Mouse (Mus musculus) embryonic facial prominence, embryonic 13.5 days (tissue): ENCODE measurements around the gene Ccdc85c. TPM values are rescaled to one million over a fixed set of nuclear protein-coding genes. Genes with fewer than 3 reads are reported as not detected.

Source experiments
- ATAC-seq: fragments of 200-750 bp; cut with Nextera tagmentation; 2 replicates; pipeline ENCODE4 v1.8.0; 2017; ENCODE audit warnings: low read depth; ENCODE audit not compliant: insufficient number of reproducible peaks, insufficient read depth, low FRiP score, low TSS enrichment
- H3K27ac ChIP-seq: fragments of 300-500 bp; sonication (generic); 2 replicates; pipeline ENCODE4 v1.5.1; 2015; ENCODE audit warnings: moderate library complexity, mild to moderate bottlenecking, inconsistent platforms
- H3K27me3 ChIP-seq: fragments of 300-500 bp; sonication (generic); 2 replicates; pipeline ENCODE4 v1.6.1; 2015; ENCODE audit warnings: mild to moderate bottlenecking, inconsistent platforms
- H3K36me3 ChIP-seq: fragments of 300-500 bp; sonication (generic); 2 replicates; pipeline ENCODE4 v1.6.1; 2015; ENCODE audit warnings: mild to moderate bottlenecking, inconsistent platforms
- H3K4me1 ChIP-seq: fragments of 300-500 bp; sonication (generic); 2 replicates; pipeline ENCODE4 v1.6.1; 2015; ENCODE audit warnings: inconsistent platforms
- H3K4me2 ChIP-seq: fragments of 300-500 bp; sonication (generic); 2 replicates; pipeline ENCODE4 v1.6.1; 2015; ENCODE audit warnings: moderate library complexity, mild to moderate bottlenecking, inconsistent platforms
- H3K4me3 ChIP-seq: fragments of 300-500 bp; sonication (generic); 2 replicates; pipeline ENCODE4 v1.5.1; 2015; ENCODE audit warnings: mild to moderate bottlenecking, inconsistent platforms
- H3K9ac ChIP-seq: fragments of 300-500 bp; sonication (generic); 2 replicates; pipeline ENCODE4 v1.6.1; 2015; ENCODE audit warnings: mild to moderate bottlenecking, inconsistent platforms
- H3K9me3 ChIP-seq: fragments of 300-500 bp; sonication (generic); 2 replicates; pipeline ENCODE4 v1.6.1; 2016; ENCODE audit warnings: inconsistent platforms
- WGBS: fragments of 180-500 bp; shearing (Covaris S2); methylation state at CpG from one replicate; pipeline ENCODE4 v1.1.7; 2015; ENCODE audit warnings: mixed read lengths; 5-methylcytosine and 5-hydroxymethylcytosine counted together
- polyA plus RNA-seq: library from polyadenylated mRNA; unstranded; fragments of >200 nt; fragmentation: Nextera tagmentation; extraction: Ambion mirVana; gene quantifications from 2 replicates; pipeline ENCODE4 v1.2.1, GENCODE M21; 2015

Gene Ccdc85c
- polyA plus RNA-seq, 1 experiment from 2014 or later: 6.3 TPM

- peak within 1 kb of the TSS; percentile 100 for H3K4me3 ChIP-seq
- peak within 1 kb of the TSS; percentile 97 for H3K9ac ChIP-seq
- H3K9me3 ChIP-seq: no peaks in the 10 kb centered on the region
- WGBS: under 1% methylated on average over 79 of the region's 82 CpGs
- H3K27me3 ChIP-seq: no peaks in the 10 kb centered on the region
- peak within 1 kb of the TSS; percentile 91 for H3K27ac ChIP-seq
- peaks cover 27% of the 10 kb centered on the region for H3K4me1 ChIP-seq
- H3K36me3 ChIP-seq: peaks cover 18% of the 10 kb centered on the region
- ATAC-seq: peak; percentile 98
- peak within 1 kb of the TSS; percentile 81 for H3K4me2 ChIP-seq
Measured at GRCm38 (mm10) chr12:108179321-108180266, 95.6 kb downstream of the Ccdc85c start, which contains the start of gene Ccnk. Gene Ccnk, plus strand, starts transcription at chr12:108179579.

GRCm38 (mm10) chr12:108179246-108179320, 96.1 kb downstream of the Ccdc85c start, which contains the start of gene Setd3:
Gene Setd3, minus strand, starts transcription at chr12:108179314.
- peak within 1 kb of the TSS; percentile 97 for H3K9ac ChIP-seq
- H3K4me2 ChIP-seq: peak within 1 kb of the TSS; percentile 81
- H3K36me3 ChIP-seq: peaks cover 18% of the 10 kb centered on the region
- WGBS: no CpG with 5 or more reads among the region's 9 CpGs
- H3K27me3 ChIP-seq: no peaks in the 10 kb centered on the region
- ATAC-seq: no peak
- H3K9me3 ChIP-seq: no peaks in the 10 kb centered on the region
- peak within 1 kb of the TSS; percentile 100 for H3K4me3 ChIP-seq
- H3K27ac ChIP-seq: peak within 1 kb of the TSS; percentile 91
- H3K4me1 ChIP-seq: peaks cover 27% of the 10 kb centered on the region

GRCm38 (mm10) chr12:108178331-108179245, 96.6 kb downstream of the Ccdc85c start:
- Histone ChIP-seq H3K27ac (peak overlapping the region; percentile 91), H3K9me3 (no peaks in the 10 kb centered on the region), H3K4me2 (peak overlapping the region; percentile 80), H3K27me3 (no peaks in the 10 kb centered on the region), H3K4me3 (peak overlapping the region; percentile 100), H3K9ac (peak overlapping the region; percentile 97), H3K36me3 (peaks cover 14% of the 10 kb centered on the region), H3K4me1 (peaks cover 27% of the 10 kb centered on the region)
- peak; percentile 32 for ATAC-seq
- under 1% methylated on average over 81 of the region's 103 CpGs for WGBS

GRCm38 (mm10) chr12:108176366-108176765, 98.9 kb downstream of the Ccdc85c start:
- Histone ChIP-seq H3K36me3 (no peaks in the 10 kb centered on the region), H3K4me3 (no peak overlapping the region), H3K4me1 (peaks cover 32% of the 10 kb centered on the region), H3K9me3 (no peaks in the 10 kb centered on the region), H3K27ac (no peak overlapping the region), H3K4me2 (no peak overlapping the region), H3K27me3 (no peaks in the 10 kb centered on the region), H3K9ac (no peak overlapping the region)
- WGBS: 72% methylated on average over 3 of the region's 3 CpGs
- ATAC-seq: no peak

- Histone ChIP-seq H3K4me2 (no peak overlapping the region), H3K27me3 (no peaks in the 10 kb centered on the region), H3K4me3 (no peak overlapping the region), H3K9ac (no peak overlapping the region), H3K4me1 (peaks cover 25% of the 10 kb centered on the region), H3K9me3 (no peaks in the 10 kb centered on the region), H3K27ac (no peak overlapping the region), H3K36me3 (no peaks in the 10 kb centered on the region)
- WGBS: 64% methylated on average over 8 of the region's 8 CpGs
- ATAC-seq: no peak
Measured at GRCm38 (mm10) chr12:108174606-108175505, 100.4 kb downstream of the Ccdc85c start.

- Histone ChIP-seq H3K27me3 (no peaks in the 10 kb centered on the region), H3K27ac (no peak overlapping the region), H3K4me1 (peaks cover 23% of the 10 kb centered on the region), H3K9me3 (no peaks in the 10 kb centered on the region), H3K9ac (no peak overlapping the region), H3K4me2 (no peak overlapping the region), H3K36me3 (no peaks in the 10 kb centered on the region), H3K4me3 (no peak overlapping the region)
- 60% methylated on average over 4 of the region's 4 CpGs for WGBS
- ATAC-seq: no peak
Measured at GRCm38 (mm10) chr12:108172639-108173038, 102.6 kb downstream of the Ccdc85c start.

- H3K9ac ChIP-seq: no peak overlapping the region
- no peak overlapping the region for H3K4me2 ChIP-seq
- H3K36me3 ChIP-seq: no peaks in the 10 kb centered on the region
- H3K27me3 ChIP-seq: no peaks in the 10 kb centered on the region
- H3K9me3 ChIP-seq: no peaks in the 10 kb centered on the region
- no peak overlapping the region for H3K4me3 ChIP-seq
- H3K4me1 ChIP-seq: peaks cover 11% of the 10 kb centered on the region
- ATAC-seq: no peak
- H3K27ac ChIP-seq: no peak overlapping the region; the same call in 1 of the 2 replicates
Measured at GRCm38 (mm10) chr12:108171336-108171735, 103.9 kb downstream of the Ccdc85c start.

GRCm38 (mm10) chr12:108170467-108170866, 104.8 kb downstream of the Ccdc85c start:
- Histone ChIP-seq H3K9me3 (no peaks in the 10 kb centered on the region), H3K36me3 (no peaks in the 10 kb centered on the region), H3K9ac (no peak overlapping the region), H3K4me1 (peaks cover 8% of the 10 kb centered on the region), H3K4me3 (no peak overlapping the region), H3K27ac (no peak overlapping the region), H3K4me2 (no peak overlapping the region), H3K27me3 (no peaks in the 10 kb centered on the region)
- ATAC-seq: no peak
- 93% methylated on average over 3 of the region's 3 CpGs for WGBS

GRCm38 (mm10) chr12:108168909-108169308, 106.3 kb downstream of the Ccdc85c start:
- H3K9ac ChIP-seq: no peak overlapping the region
- H3K4me2 ChIP-seq: no peak overlapping the region
- H3K9me3 ChIP-seq: no peaks in the 10 kb centered on the region
- H3K4me3 ChIP-seq: no peak overlapping the region
- no peaks in the 10 kb centered on the region for H3K27me3 ChIP-seq
- H3K27ac ChIP-seq: no peak overlapping the region
- peaks cover 6% of the 10 kb centered on the region; the same call in 1 of the 2 replicates for H3K36me3 ChIP-seq
- WGBS: 74% methylated on average over 3 of the region's 3 CpGs
- peaks cover 8% of the 10 kb centered on the region for H3K4me1 ChIP-seq
- no peak for ATAC-seq

GRCm38 (mm10) chr12:108163706-108164105, 111.5 kb downstream of the Ccdc85c start:
- WGBS: 82% methylated on average over 3 of the region's 3 CpGs
- H3K27ac ChIP-seq: no peak overlapping the region
- H3K4me3 ChIP-seq: no peak overlapping the region
- no peak overlapping the region for H3K9ac ChIP-seq
- H3K36me3 ChIP-seq: peaks cover 55% of the 10 kb centered on the region
- H3K4me1 ChIP-seq: no peaks in the 10 kb centered on the region
- ATAC-seq: no peak
- H3K27me3 ChIP-seq: no peaks in the 10 kb centered on the region
- H3K4me2 ChIP-seq: no peak overlapping the region
- no peaks in the 10 kb centered on the region for H3K9me3 ChIP-seq

DNA sequence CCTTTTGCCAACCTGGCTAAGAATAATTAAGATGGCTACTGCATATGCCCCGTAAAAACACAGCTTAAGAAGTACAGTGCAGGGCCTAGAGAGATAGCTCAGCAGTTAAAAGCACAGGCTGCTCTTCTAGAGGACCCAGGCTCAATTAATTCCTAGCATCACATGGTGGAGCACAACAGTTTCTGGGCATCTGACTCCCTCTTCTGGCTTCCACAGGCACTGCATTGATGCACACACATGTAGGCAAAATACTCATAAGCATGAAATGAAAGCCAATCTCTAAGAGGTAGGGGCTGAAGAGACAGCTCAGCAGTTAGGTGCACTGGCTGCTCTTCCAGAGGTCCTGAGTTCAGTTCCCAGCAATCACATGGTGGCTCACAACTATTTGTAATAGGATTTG, 113.2 kb downstream of the Ccdc85c start:
- no peaks in the 10 kb centered on the region for H3K4me1 ChIP-seq
- H3K27me3 ChIP-seq: no peaks in the 10 kb centered on the region
- H3K4me2 ChIP-seq: no peak overlapping the region
- H3K27ac ChIP-seq: no peak overlapping the region
- H3K9me3 ChIP-seq: no peaks in the 10 kb centered on the region
- WGBS: 91% methylated on average over 1 of the region's 1 CpGs
- H3K4me3 ChIP-seq: no peak overlapping the region
- no peak overlapping the region for H3K9ac ChIP-seq
- H3K36me3 ChIP-seq: peaks cover 63% of the 10 kb centered on the region
- ATAC-seq: no peak
